28 mouse cellular contexts compared by ENCODE assay signal in genomic region chr5:108570991-108571390, GRCm38 (mm10). TPM values are rescaled to one million over a fixed set of nuclear protein-coding genes. Genes with fewer than 3 reads are reported as not detected.
A peak's percentile ranks its signal among the peaks of the same experiment; 100 is the strongest.
DNase-seq lines count a peak whose midpoint lies in the region; ATAC-seq lines count a peak whose summit lies in the region.
"Had no signal": no experiment of that assay in that cellular context is flagged by ENCODE, and none has a peak within 500 bp of the region (broad histone marks: within the 10 kb centered on the region; RNA-seq: fewer than 3 reads in every experiment).

No protein-coding gene starts in this region.

- no peak overlapping the region for H3K4me2 ChIP-seq in heart, embryonic 12.5 days
- H3K4me2 ChIP-seq: forebrain, embryonic 13.5 days; heart, embryonic 11.5 days; heart, embryonic 15.5 days; hindbrain, embryonic 13.5 days; intestine, embryonic 15.5 days had no signal

- H3K4me1 ChIP-seq in heart, embryonic 12.5 days (replicated peaks), result no peaks in the 10 kb centered on the region
- H3K4me1 ChIP-seq: forebrain, embryonic 10.5 days; forebrain, embryonic 13.5 days; heart, embryonic 15.5 days; hindbrain, embryonic 10.5 days; hindbrain, embryonic 13.5 days; intestine, embryonic 15.5 days had no signal

- H3K4me3 ChIP-seq in heart, embryonic 12.5 days, result no peak overlapping the region
- H3K4me3 ChIP-seq: forebrain, embryonic 10.5 days; forebrain, embryonic 13.5 days; heart, embryonic 15.5 days; hindbrain, embryonic 10.5 days; hindbrain, embryonic 13.5 days; intestine, embryonic 15.5 days had no signal

- H3K9me3 ChIP-seq in heart, embryonic 12.5 days (replicated peaks), result no peaks in the 10 kb centered on the region
- H3K9me3 ChIP-seq: forebrain, embryonic 10.5 days; forebrain, embryonic 13.5 days; heart, embryonic 15.5 days; hindbrain, embryonic 10.5 days; hindbrain, embryonic 13.5 days; intestine, embryonic 15.5 days had no signal

- no peak overlapping the region for H3K27ac ChIP-seq in heart, embryonic 12.5 days (ENCODE audit: poor library complexity, severe bottlenecking)
- H3K27ac ChIP-seq: forebrain, embryonic 10.5 days; forebrain, embryonic 13.5 days; heart, embryonic 15.5 days; hindbrain, embryonic 10.5 days; hindbrain, embryonic 13.5 days; intestine, embryonic 15.5 days had no signal

- no peaks in the 10 kb centered on the region for H3K27me3 ChIP-seq in heart, embryonic 12.5 days (replicated peaks)
- H3K27me3 ChIP-seq: forebrain, embryonic 13.5 days; heart, embryonic 15.5 days; hindbrain, embryonic 13.5 days; intestine, embryonic 15.5 days had no signal

- 82% methylated on average over 1 of the region's 1 CpGs for WGBS in heart, embryonic 12.5 days

- DNase-seq in MN1 (ENCODE audit: low spot score) (peak; percentile 10), adipocyte (ENCODE audit: low spot score) (peak; percentile 14)
- DNase-seq in adrenal gland, adult 8-10 months, result peak; percentile 70
- peak; percentile 69 for DNase-seq in adrenal gland, postnatal 25 days
- no peak for DNase-seq in cerebellum, adult 11-12 months
- DNase-seq: cerebellum, adult 11 months; cerebellum, adult 8-10 months; cerebellum, postnatal 10 days; gastrocnemius, postnatal 10 days; gastrocnemius, postnatal 36 days; heart, postnatal 10 days; heart, postnatal 36 days; kidney, adult 11 months had no signal

- no peak overlapping the region for H3K9ac ChIP-seq in heart, embryonic 12.5 days
- H3K9ac ChIP-seq: forebrain, embryonic 13.5 days; heart, embryonic 15.5 days; hindbrain, embryonic 13.5 days; intestine, embryonic 15.5 days had no signal

- ATAC-seq in heart, embryonic 12.5 days (ENCODE audit: insufficient number of reproducible peaks, low FRiP score), result no peak
- ATAC-seq in granulocyte monocyte progenitor cell, adult 5-6 weeks (replicated peaks; ENCODE audit: poor library complexity, severe bottlenecking), result no peak
- ATAC-seq: activated CD4-positive, CD25-positive, alpha-beta regulatory T cell, adult 4 months; CD4-positive, CD25-positive, alpha-beta regulatory T cell, adult 4 months; forebrain, embryonic 13.5 days; forebrain, embryonic 16.5 days; hindbrain, embryonic 16.5 days; intestine, embryonic 15.5 days had no signal

- peaks cover 91% of the 10 kb centered on the region for H3K36me3 ChIP-seq in heart, embryonic 12.5 days

RNA-seq across cellular contexts. Expression of gene Cplx1, which starts 21.2 kb away (rescaled TPM):
- 1 to 10 TPM; 2.0 to 4.7 (median 3.6) TPM for total RNA-seq in adrenal gland, adult 8-10 months (2022)
- total RNA-seq in adrenal gland, postnatal 25 days (2021), result 1.8 and 3.0 TPM in 2 replicates
- 0.39 and 0.57 TPM in 2 replicates for polyA plus RNA-seq in heart, embryonic 12.5 days (2016; fragmentation: Nextera tagmentation; extraction: Ambion mirVana)
- not detected in 2 replicates for total RNA-seq in granulocyte monocyte progenitor cell, adult 5-6 weeks (2014; fragmentation: Nextera tagmentation)
- total RNA-seq in granulocyte monocyte progenitor cell, adult 5-6 weeks (2017), result not detected in 2 replicates
- total RNA-seq: gastrocnemius, postnatal 36 days; MEL had no signal
- polyA plus RNA-seq: activated CD4-positive, CD25-positive, alpha-beta regulatory T cell, adult 4 months; C2C12; CD4-positive, CD25-positive, alpha-beta regulatory T cell, adult 4 months had no signal

RNA-seq across cellular contexts. Expression of gene Gak, which starts 58.6 kb away (rescaled TPM):
- 100 to 1,000 TPM in 2 of 4 experiments, 10 to 100 TPM in 2; 87.2 to 105 (median 95.9) TPM for total RNA-seq in adrenal gland, adult 8-10 months (2022)
- total RNA-seq in adrenal gland, postnatal 25 days (2021), result 86.7 and 95.7 TPM in 2 replicates
- polyA plus RNA-seq in heart, embryonic 12.5 days (2016; fragmentation: Nextera tagmentation; extraction: Ambion mirVana), result 42.5 and 43.2 TPM in 2 replicates
- total RNA-seq in granulocyte monocyte progenitor cell, adult 5-6 weeks (2014; fragmentation: Nextera tagmentation), result 78.7 and 82.2 TPM in 2 replicates
- total RNA-seq in granulocyte monocyte progenitor cell, adult 5-6 weeks (2017), result 91.8 and 111 TPM in 2 replicates

RNA-seq across cellular contexts. Expression of gene Tmem175, which starts 58.6 kb away (rescaled TPM):
- 10 to 100 TPM; 27.3 to 34.7 (median 31.8) TPM for total RNA-seq in adrenal gland, adult 8-10 months (2022)
- total RNA-seq in adrenal gland, postnatal 25 days (2021), result 28.5 and 37.2 TPM in 2 replicates
- 18.5 and 18.6 TPM in 2 replicates for polyA plus RNA-seq in heart, embryonic 12.5 days (2016; fragmentation: Nextera tagmentation; extraction: Ambion mirVana)
- total RNA-seq in granulocyte monocyte progenitor cell, adult 5-6 weeks (2014; fragmentation: Nextera tagmentation), result 24.4 and 29.3 TPM in 2 replicates
- total RNA-seq in granulocyte monocyte progenitor cell, adult 5-6 weeks (2017), result 11.0 and 17.6 TPM in 2 replicates
